In the genomic region with DNA sequence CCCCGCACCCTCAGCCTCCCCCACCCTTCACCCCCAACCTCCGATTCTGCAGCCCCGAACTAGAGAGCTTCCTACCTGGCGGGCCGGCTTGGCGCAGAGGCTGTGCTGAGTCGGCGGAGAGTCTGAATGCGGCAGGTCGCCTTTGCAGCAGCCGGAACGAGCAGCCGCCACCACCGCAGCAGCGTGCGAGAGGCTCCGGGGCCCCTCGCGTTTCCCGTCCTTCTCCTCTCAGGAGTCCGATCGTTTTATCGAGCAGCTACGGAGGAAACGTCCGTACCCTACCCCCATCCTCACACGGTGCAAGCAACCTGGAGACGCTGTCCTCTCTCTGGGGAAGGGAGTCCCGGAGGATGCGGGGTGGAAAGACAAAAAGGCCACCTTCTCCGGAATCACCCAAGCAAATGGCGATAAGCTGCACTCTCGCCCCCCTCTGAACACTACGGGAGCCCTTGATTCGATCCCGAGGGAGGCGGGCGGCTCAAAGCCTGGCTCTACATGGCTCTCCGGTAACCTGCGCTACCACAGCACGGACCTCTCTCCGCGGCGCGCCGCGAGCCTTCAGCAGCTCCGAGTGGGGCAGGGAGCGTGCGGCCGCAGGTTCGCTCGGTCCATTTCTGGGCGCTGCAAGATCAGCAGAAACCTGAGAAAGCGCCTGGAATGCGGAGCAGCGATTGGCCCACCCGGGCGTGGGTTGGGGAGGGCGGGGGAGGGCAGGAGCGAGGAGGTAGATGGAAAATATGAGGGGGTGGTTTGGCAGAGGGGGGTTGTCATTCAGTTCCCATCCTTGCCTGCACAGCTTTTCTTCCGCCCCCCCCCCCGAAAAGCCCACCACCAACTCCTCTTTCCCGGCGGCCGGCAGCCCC, we compare ENCODE assay signal across 8 mouse cellular contexts. TPM values are rescaled to one million over a fixed set of nuclear protein-coding genes. Genes with fewer than 3 reads are reported as not detected.
DNase-seq lines count a peak whose midpoint lies in the region; ATAC-seq and TF ChIP-seq lines count a peak whose summit lies in the region.

No protein-coding gene starts in this region.

- POLR2A ChIA-PET in Patski (lab: Charles Lee), result interaction anchor here (0.6 kb wide), 1 partner anchor 495 kb away, joined by 5 read pairs; no protein-coding TSS in a partner anchor

- peak; percentile 18 for DNase-seq in gastrocnemius, postnatal 14 days
- DNase-seq in gastrocnemius, postnatal 36 days, result no peak
- no peak for DNase-seq in Patski (ENCODE audit: low read depth, low spot score)
- peak; percentile 63 for DNase-seq in embryonic facial prominence, embryonic 11.5 days (ENCODE audit: low spot score)
- DNase-seq in hindbrain, embryonic 14.5 days (ENCODE audit: low spot score), result peak; percentile 36
- DNase-seq in left cerebral cortex, postnatal 14 days (ENCODE audit: low spot score in 2 of 2), result peak; percentile 66
- DNase-seq in neural tube, embryonic 10.5 days (ENCODE audit: extremely low spot score, low spot score), result peak; percentile 68

- WGBS in embryonic facial prominence, embryonic 11.5 days, result under 1% methylated on average over 58 of the region's 66 CpGs
- under 1% methylated on average over 63 of the region's 66 CpGs for WGBS in hindbrain, embryonic 14.5 days

- peaks cover 6% of the 10 kb centered on the region for H3K4me1 ChIP-seq in embryonic facial prominence, embryonic 11.5 days (ENCODE audit: control insufficient read depth, insufficient read depth, low read length)
- peaks cover 14% of the 10 kb centered on the region for H3K4me1 ChIP-seq in hindbrain, embryonic 14.5 days (replicated peaks; ENCODE audit: control insufficient read depth, insufficient read depth, low read length)

- no peaks in the 10 kb centered on the region for H3K36me3 ChIP-seq in embryonic facial prominence, embryonic 11.5 days (replicated peaks; ENCODE audit: control insufficient read depth, insufficient read depth, low read depth, low read length)
- H3K36me3 ChIP-seq in hindbrain, embryonic 14.5 days (replicated peaks; ENCODE audit: control insufficient read depth, insufficient read depth), result no peaks in the 10 kb centered on the region

- TF ChIP-seq CTCF in Patski (IDR thresholded peaks at IDR 0.05), result no peak

- peak overlapping the region; percentile 42 for H3K4me3 ChIP-seq in embryonic facial prominence, embryonic 11.5 days (ENCODE audit: low read depth, low read length)
- H3K4me3 ChIP-seq in hindbrain, embryonic 14.5 days (replicated peaks; ENCODE audit: low read length), result peak overlapping the region; percentile 54

- CTCF ChIA-PET in Patski (lab: Charles Lee), result interaction anchor here (1.6 kb wide), 1 partner anchor 22 kb away, joined by 4 read pairs; no protein-coding TSS in a partner anchor

- ATAC-seq in Patski, result peak; percentile 49
- ATAC-seq in embryonic facial prominence, embryonic 11.5 days (replicated peaks; ENCODE audit: insufficient number of reproducible peaks, low FRiP score, low TSS enrichment, low read depth), result peak; percentile 37; the same call in 1 of the 2 replicates
- peak; percentile 51 for ATAC-seq in hindbrain, embryonic 14.5 days (ENCODE audit: low FRiP score)
- ATAC-seq in inflammation-experienced regulatory T-cells, adult 6 months, result no peak

- H3K27ac ChIP-seq in embryonic facial prominence, embryonic 11.5 days (replicated peaks; ENCODE audit: low read depth, low read length), result no peak overlapping the region
- peak overlapping the region; percentile 20; the same call in 1 of the 2 replicates for H3K27ac ChIP-seq in hindbrain, embryonic 14.5 days

- peak overlapping the region; percentile 97 for H3K4me2 ChIP-seq in embryonic facial prominence, embryonic 11.5 days (ENCODE audit: low read depth, low read length)
- H3K4me2 ChIP-seq in hindbrain, embryonic 14.5 days (replicated peaks), result peak overlapping the region; percentile 95

- no peaks in the 10 kb centered on the region for H3K9me3 ChIP-seq in embryonic facial prominence, embryonic 11.5 days (replicated peaks; ENCODE audit: control insufficient read depth, low read length)
- no peaks in the 10 kb centered on the region for H3K9me3 ChIP-seq in hindbrain, embryonic 14.5 days (ENCODE audit: control insufficient read depth, low read length)

- peaks cover 73% of the 10 kb centered on the region for H3K27me3 ChIP-seq in Patski
- peaks cover 44% of the 10 kb centered on the region for H3K27me3 ChIP-seq in embryonic facial prominence, embryonic 11.5 days (ENCODE audit: control insufficient read depth, insufficient read depth, low read length)
- peaks cover 39% of the 10 kb centered on the region for H3K27me3 ChIP-seq in hindbrain, embryonic 14.5 days (ENCODE audit: control insufficient read depth, insufficient read depth, low read length)

- peak overlapping the region; percentile 46 for H3K9ac ChIP-seq in embryonic facial prominence, embryonic 11.5 days (replicated peaks; ENCODE audit: low read length)
- peak overlapping the region; percentile 66 for H3K9ac ChIP-seq in hindbrain, embryonic 14.5 days

- intact Hi-C loops in gastrocnemius, postnatal 14 days (cut with DNase I; ENCODE audit: low total_unique reads), result no loop called here
- intact Hi-C loops in gastrocnemius, postnatal 36 days (cut with DNase I), result no loop called here
- intact Hi-C loops in left cerebral cortex, postnatal 14 days (cut with DNase I), result loop anchor here (2.0 to 5.0 kb wide), 3 partner anchors 47 to 80 kb away; no protein-coding TSS in a partner anchor

- in situ Hi-C loops in Patski (cut with MboI; ENCODE audit: low pct_unique_long_range_greater_than_20kb), result no loop called here

RNA-seq across cellular contexts. Expression of a gene that starts 1.8 kb away (rescaled TPM):
- total RNA-seq in gastrocnemius, postnatal 14 days (2021), result 1 to 10 TPM; 3.3 to 8.5 TPM
- 1 to 10 TPM; 1.7 to 2.6 TPM for total RNA-seq in gastrocnemius, postnatal 36 days (2021)
- polyA plus RNA-seq in Patski (2021), result 0.42 TPM
- 0.40 and 0.52 TPM in 2 replicates for polyA plus RNA-seq in embryonic facial prominence, embryonic 11.5 days (2014; fragmentation: Nextera tagmentation; extraction: Ambion mirVana)
- polyA plus RNA-seq in hindbrain, embryonic 14.5 days (2014; fragmentation: Nextera tagmentation; extraction: Ambion mirVana), result 2.0 and 2.3 TPM in 2 replicates
- 10 to 100 TPM; 66.9 to 73.4 TPM for total RNA-seq in left cerebral cortex, postnatal 14 days (2021)
- not detected for polyA plus RNA-seq in inflammation-experienced regulatory T-cells, adult 6 months (2017; shearing (Covaris generic))

Comparison
In these comparisons a context has a peak if more than half of its experiments do, and no peak if none do; other contexts are left out.
1. DNase-seq: peak in gastrocnemius, postnatal 14 days (single experiment), embryonic facial prominence, embryonic 11.5 days (single experiment), hindbrain, embryonic 14.5 days (single experiment), left cerebral cortex, postnatal 14 days (2 of 2) and neural tube, embryonic 10.5 days (single experiment); none in gastrocnemius, postnatal 36 days (0 of 2) and Patski (single experiment).